Mouse (Mus musculus): ENCODE measurements around the gene Cdkn2aipnl. TPM values are rescaled to one million over a fixed set of nuclear protein-coding genes. Genes with fewer than 3 reads are reported as not detected.

Cdkn2aipnl gene
- polyA plus RNA-seq, 1 experiment from 2014 or later = 141 TPM

GRCm38 (mm10) chr11:51971644-51972043 is 4.2 kb downstream of the Cdkn2aipnl start:
- H3K27ac ChIP-seq (ENCODE audit: low read depth, low read length) = no peak overlapping the region
- ATAC-seq (ENCODE audit: low FRiP score) = no peak
- peaks cover 4% of the 10 kb centered on the region; the same call in 1 of the 2 replicates for H3K4me1 ChIP-seq (ENCODE audit: control insufficient read depth, insufficient read depth, low read length)
- peaks cover 9% of the 10 kb centered on the region; the same call in 1 of the 2 replicates for H3K36me3 ChIP-seq (ENCODE audit: control insufficient read depth, insufficient read depth, low read length)
- no peak overlapping the region for H3K4me3 ChIP-seq (ENCODE audit: low read depth, low read length)
- DNase-seq (ENCODE audit: low spot score, missing footprints) = no peak
- 91% methylated on average over 6 of the region's 6 CpGs for whole genome bisulfite sequencing
- H3K9me3 ChIP-seq (ENCODE audit: control insufficient read depth, low read length) = no peaks in the 10 kb centered on the region
- no peaks in the 10 kb centered on the region for H3K27me3 ChIP-seq (ENCODE audit: control insufficient read depth, insufficient read depth, low read length)
- H3K4me2 ChIP-seq = no peak overlapping the region
- H3K9ac ChIP-seq (ENCODE audit: low read length) = no peak overlapping the region

GRCm38 (mm10) chr11:51999611-52000289 is 32.3 kb downstream of the Cdkn2aipnl start:
- Histone ChIP-seq H3K27me3 (ENCODE audit: control insufficient read depth, insufficient read depth, low read length) (no peaks in the 10 kb centered on the region), H3K36me3 (ENCODE audit: control insufficient read depth, insufficient read depth, low read length) (peaks cover 15% of the 10 kb centered on the region), H3K9ac (ENCODE audit: low read length) (peak overlapping the region; percentile 95), H3K9me3 (ENCODE audit: control insufficient read depth, low read length) (no peaks in the 10 kb centered on the region), H3K4me2 (peak overlapping the region; percentile 87), H3K4me1 (ENCODE audit: control insufficient read depth, insufficient read depth, low read length) (peaks cover 9% of the 10 kb centered on the region; the same call in 1 of the 2 replicates), H3K4me3 (ENCODE audit: low read depth, low read length) (peak overlapping the region; percentile 96), H3K27ac (ENCODE audit: low read depth, low read length) (peak overlapping the region; percentile 87)
- 1% methylated on average over 28 of the region's 29 CpGs for WGBS
- DNase-seq (ENCODE audit: low spot score, missing footprints) (no peak), ATAC-seq (ENCODE audit: low FRiP score) (peak; percentile 52)

- no peaks in the 10 kb centered on the region for H3K9me3 ChIP-seq (ENCODE audit: control insufficient read depth, low read length)
- peak within 1 kb of the TSS; percentile 95 for H3K9ac ChIP-seq (ENCODE audit: low read length)
- peaks cover 12% of the 10 kb centered on the region for H3K4me1 ChIP-seq (ENCODE audit: control insufficient read depth, insufficient read depth, low read length)
- peaks cover 13% of the 10 kb centered on the region for H3K36me3 ChIP-seq (ENCODE audit: control insufficient read depth, insufficient read depth, low read length)
- WGBS = under 1% methylated on average over 48 of the region's 63 CpGs
- peak within 1 kb of the TSS; percentile 87 for H3K4me2 ChIP-seq
- H3K27ac ChIP-seq (ENCODE audit: low read depth, low read length) = peak within 1 kb of the TSS; percentile 87
- peak; percentile 78 for ATAC-seq (ENCODE audit: low FRiP score)
- H3K4me3 ChIP-seq (ENCODE audit: low read depth, low read length) = peak within 1 kb of the TSS; percentile 96
- no peaks in the 10 kb centered on the region for H3K27me3 ChIP-seq (ENCODE audit: control insufficient read depth, insufficient read depth, low read length)
- DNase-seq (ENCODE audit: low spot score, missing footprints) = peak; percentile 99
These were observed 33.0 kb downstream of the Cdkn2aipnl start, which contains the start of gene Ube2b for GRCm38 (mm10) chr11:52000290-52000962. Gene Ube2b, minus strand, starts transcription at chr11:52000762.

- peaks cover 12% of the 10 kb centered on the region for H3K4me1 ChIP-seq (ENCODE audit: control insufficient read depth, insufficient read depth, low read length)
- no peaks in the 10 kb centered on the region for H3K27me3 ChIP-seq (ENCODE audit: control insufficient read depth, insufficient read depth, low read length)
- no peak overlapping the region for H3K4me3 ChIP-seq (ENCODE audit: low read depth, low read length)
- H3K9me3 ChIP-seq (ENCODE audit: control insufficient read depth, low read length) = no peaks in the 10 kb centered on the region
- H3K36me3 ChIP-seq (ENCODE audit: control insufficient read depth, insufficient read depth, low read length) = peaks cover 7% of the 10 kb centered on the region; the same call in 1 of the 2 replicates
- DNase-seq (ENCODE audit: low spot score, missing footprints) (no peak), ATAC-seq (ENCODE audit: low FRiP score) (no peak)
- 77% methylated on average over 10 of the region's 10 CpGs for WGBS
- H3K9ac ChIP-seq (ENCODE audit: low read length) = no peak overlapping the region
- no peak overlapping the region for H3K27ac ChIP-seq (ENCODE audit: low read depth, low read length)
- no peak overlapping the region for H3K4me2 ChIP-seq
These were observed 33.9 kb downstream of the Cdkn2aipnl start for GRCm38 (mm10) chr11:52001341-52001740.

GRCm38 (mm10) chr11:52001861-52002260 is 34.4 kb downstream of the Cdkn2aipnl start:
- H3K9me3 ChIP-seq (ENCODE audit: control insufficient read depth, low read length) = no peaks in the 10 kb centered on the region
- peaks cover 3% of the 10 kb centered on the region; the same call in 1 of the 2 replicates for H3K36me3 ChIP-seq (ENCODE audit: control insufficient read depth, insufficient read depth, low read length)
- H3K4me1 ChIP-seq (ENCODE audit: control insufficient read depth, insufficient read depth, low read length) = peaks cover 12% of the 10 kb centered on the region
- no peak overlapping the region for H3K27ac ChIP-seq (ENCODE audit: low read depth, low read length)
- no peak overlapping the region for H3K9ac ChIP-seq (ENCODE audit: low read length)
- no peak overlapping the region for H3K4me3 ChIP-seq (ENCODE audit: low read depth, low read length)
- ATAC-seq (ENCODE audit: low FRiP score) (no peak), DNase-seq (ENCODE audit: low spot score, missing footprints) (no peak)
- no peak overlapping the region for H3K4me2 ChIP-seq
- H3K27me3 ChIP-seq (ENCODE audit: control insufficient read depth, insufficient read depth, low read length) = no peaks in the 10 kb centered on the region
- 94% methylated on average over 8 of the region's 8 CpGs for WGBS

- no peaks in the 10 kb centered on the region for H3K27me3 ChIP-seq (ENCODE audit: control insufficient read depth, insufficient read depth, low read length)
- peak overlapping the region; percentile 47 for H3K9ac ChIP-seq (ENCODE audit: low read length)
- no peaks in the 10 kb centered on the region for H3K9me3 ChIP-seq (ENCODE audit: control insufficient read depth, low read length)
- H3K4me2 ChIP-seq = peak overlapping the region; percentile 48
- ATAC-seq (ENCODE audit: low FRiP score) (no peak), DNase-seq (ENCODE audit: low spot score, missing footprints) (peak; percentile 86)
- 81% methylated on average over 13 of the region's 13 CpGs for WGBS
- no peak overlapping the region; the same call in 1 of the 2 replicates for H3K27ac ChIP-seq (ENCODE audit: low read depth, low read length)
- H3K36me3 ChIP-seq (ENCODE audit: control insufficient read depth, insufficient read depth, low read length) = no peaks in the 10 kb centered on the region
- peak overlapping the region; percentile 79 for H3K4me3 ChIP-seq (ENCODE audit: low read depth, low read length)
- peaks cover 12% of the 10 kb centered on the region for H3K4me1 ChIP-seq (ENCODE audit: control insufficient read depth, insufficient read depth, low read length)
These were observed 35.5 kb downstream of the Cdkn2aipnl start for GRCm38 (mm10) chr11:52002842-52003504.

GRCm38 (mm10) chr11:52003505-52003771 is 36.0 kb downstream of the Cdkn2aipnl start:
- Histone ChIP-seq H3K36me3 (ENCODE audit: control insufficient read depth, insufficient read depth, low read length) (no peaks in the 10 kb centered on the region), H3K9me3 (ENCODE audit: control insufficient read depth, low read length) (no peaks in the 10 kb centered on the region), H3K4me1 (ENCODE audit: control insufficient read depth, insufficient read depth, low read length) (peaks cover 10% of the 10 kb centered on the region), H3K4me2 (peak overlapping the region; percentile 48), H3K27me3 (ENCODE audit: control insufficient read depth, insufficient read depth, low read length) (no peaks in the 10 kb centered on the region), H3K4me3 (ENCODE audit: low read depth, low read length) (peak overlapping the region; percentile 79), H3K27ac (ENCODE audit: low read depth, low read length) (peak overlapping the region; percentile 38; the same call in 1 of the 2 replicates), H3K9ac (ENCODE audit: low read length) (peak overlapping the region; percentile 47)
- DNase-seq (ENCODE audit: low spot score, missing footprints) (no peak), ATAC-seq (ENCODE audit: low FRiP score) (no peak)
- WGBS = 20% methylated on average over 4 of the region's 4 CpGs

- H3K4me3 ChIP-seq (ENCODE audit: low read depth, low read length) = peak within 1 kb of the TSS; percentile 79
- no peaks in the 10 kb centered on the region for H3K36me3 ChIP-seq (ENCODE audit: control insufficient read depth, insufficient read depth, low read length)
- H3K4me2 ChIP-seq = peak within 1 kb of the TSS; percentile 48
- DNase-seq (ENCODE audit: low spot score, missing footprints) (peak; percentile 98), ATAC-seq (ENCODE audit: low FRiP score) (peak; percentile 90)
- H3K27ac ChIP-seq (ENCODE audit: low read depth, low read length) = peak within 1 kb of the TSS; percentile 84
- no peaks in the 10 kb centered on the region for H3K27me3 ChIP-seq (ENCODE audit: control insufficient read depth, insufficient read depth, low read length)
- WGBS = under 1% methylated on average over 51 of the region's 51 CpGs
- peaks cover 6% of the 10 kb centered on the region for H3K4me1 ChIP-seq (ENCODE audit: control insufficient read depth, insufficient read depth, low read length)
- peak within 1 kb of the TSS; percentile 87 for H3K9ac ChIP-seq (ENCODE audit: low read length)
- H3K9me3 ChIP-seq (ENCODE audit: control insufficient read depth, low read length) = no peaks in the 10 kb centered on the region
These were observed 36.5 kb downstream of the Cdkn2aipnl start, which contains the start of gene Cdkl3 for GRCm38 (mm10) chr11:52003772-52004528. Gene Cdkl3, plus strand, starts transcription at chr11:52004221.
